Mouse (Mus musculus) stomach, postnatal 0 days (tissue): ENCODE measurements at regions not wholly inside any gene's neighbourhood (a gene's known extent, or its start where the extent isn't known, plus 50 kb on each side); places are given as distances from the start of the nearest gene placed in this dataset.

ENCODE experiments used
- CTCF ChIP-seq: IDR thresholded peaks from 2 replicates; pipeline ENCODE4 v1.5.1; 2016; ENCODE audit warnings: antibody characterized with exemption, low read depth, mild to moderate bottlenecking, moderate library complexity
- EP300 ChIP-seq: optimal IDR thresholded peaks from 2 replicates; pipeline ENCODE3; 2016; ENCODE audit warnings: antibody characterized with exemption

DNA sequence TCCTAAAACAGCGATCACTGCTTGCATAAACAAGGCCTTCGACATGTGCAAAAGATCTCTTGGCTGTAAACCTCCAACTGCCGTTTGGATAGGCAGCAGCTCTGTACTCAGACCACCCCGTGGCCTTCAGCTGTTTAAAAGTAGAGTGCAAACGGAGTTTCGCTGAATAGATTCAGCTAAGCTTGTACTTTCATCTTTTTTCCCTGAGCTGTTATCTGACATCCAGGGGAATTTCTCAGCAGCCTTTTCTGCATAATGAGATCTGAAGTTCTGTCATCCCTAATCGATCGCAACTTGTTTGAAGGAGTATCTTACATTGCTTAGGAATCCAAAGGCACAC, 652.4 kb upstream of the G6pd2 start:
- TF ChIP-seq CTCF (no peak), EP300 (no peak)
